Mouse (Mus musculus): ENCODE results near the gene Cadps. TPM values are rescaled to one million over a fixed set of nuclear protein-coding genes. Genes with fewer than 3 reads are reported as not detected.

The Cadps gene
- polyA plus RNA-seq, 1 experiment from 2014 or later = not detected

- Histone ChIP-seq H3K4me2 (ENCODE audit: low read depth, low read length) (no peak overlapping the region), H3K4me1 (ENCODE audit: insufficient read depth) (no peaks in the 10 kb centered on the region), H3K27ac (ENCODE audit: low read depth) (no peak overlapping the region), H3K27me3 (ENCODE audit: insufficient read depth, low read length) (peaks cover 22% of the 10 kb centered on the region), H3K36me3 (replicated peaks; ENCODE audit: insufficient read depth, low read length) (no peaks in the 10 kb centered on the region), H3K9me3 (ENCODE audit: low read length) (no peaks in the 10 kb centered on the region), H3K9ac (replicated peaks) (no peak overlapping the region), H3K4me3 (ENCODE audit: low read depth, low read length) (no peak overlapping the region)
- DNase-seq (no peak), ATAC-seq (no peak)
- WGBS (ENCODE audit: insufficient replicate concordance) = 75% methylated on average over 1 of the region's 1 CpGs
- no peak for TF ChIP-seq EP300 (IDR thresholded peaks at IDR 0.05; ENCODE audit: low read depth)
- no peak for TF ChIP-seq CTCF (IDR thresholded peaks at IDR 0.05; ENCODE audit: low read depth)
These were observed 4.4 kb downstream of the Cadps start for GRCm38 (mm10) chr14:12818442-12818841.

GRCm38 (mm10) chr14:12812072-12812471 is 10.8 kb downstream of the Cadps start:
- no peak overlapping the region for H3K27ac ChIP-seq (ENCODE audit: low read depth)
- H3K4me3 ChIP-seq (ENCODE audit: low read depth, low read length) = no peak overlapping the region
- H3K4me1 ChIP-seq (ENCODE audit: insufficient read depth) = no peaks in the 10 kb centered on the region
- 78% methylated on average over 3 of the region's 3 CpGs for WGBS (ENCODE audit: insufficient replicate concordance)
- H3K9ac ChIP-seq (replicated peaks) = no peak overlapping the region
- no peak for DNase-seq
- H3K4me2 ChIP-seq (ENCODE audit: low read depth, low read length) = no peak overlapping the region
- no peak for TF ChIP-seq EP300 (IDR thresholded peaks at IDR 0.05; ENCODE audit: low read depth)
- TF ChIP-seq CTCF (IDR thresholded peaks at IDR 0.05; ENCODE audit: low read depth) = no peak
- no peaks in the 10 kb centered on the region for H3K27me3 ChIP-seq (ENCODE audit: insufficient read depth, low read length)
- no peaks in the 10 kb centered on the region for H3K9me3 ChIP-seq (ENCODE audit: low read length)
- no peaks in the 10 kb centered on the region for H3K36me3 ChIP-seq (replicated peaks; ENCODE audit: insufficient read depth, low read length)
- no peak for ATAC-seq

- no peak overlapping the region for H3K9ac ChIP-seq (replicated peaks)
- WGBS (ENCODE audit: insufficient replicate concordance) = 58% methylated on average over 1 of the region's 1 CpGs
- no peaks in the 10 kb centered on the region for H3K9me3 ChIP-seq (ENCODE audit: low read length)
- no peak overlapping the region for H3K27ac ChIP-seq (ENCODE audit: low read depth)
- no peak overlapping the region for H3K4me2 ChIP-seq (ENCODE audit: low read depth, low read length)
- ATAC-seq (no peak), DNase-seq (no peak)
- no peaks in the 10 kb centered on the region for H3K36me3 ChIP-seq (replicated peaks; ENCODE audit: insufficient read depth, low read length)
- H3K27me3 ChIP-seq (ENCODE audit: insufficient read depth, low read length) = no peaks in the 10 kb centered on the region
- no peaks in the 10 kb centered on the region for H3K4me1 ChIP-seq (ENCODE audit: insufficient read depth)
- H3K4me3 ChIP-seq (ENCODE audit: low read depth, low read length) = no peak overlapping the region
- no peak for TF ChIP-seq EP300 (IDR thresholded peaks at IDR 0.05; ENCODE audit: low read depth)
- no peak for TF ChIP-seq CTCF (IDR thresholded peaks at IDR 0.05; ENCODE audit: low read depth)
These were observed 19.9 kb downstream of the Cadps start for GRCm38 (mm10) chr14:12802995-12803394.

- ATAC-seq (no peak), DNase-seq (no peak)
- Histone ChIP-seq H3K27me3 (ENCODE audit: insufficient read depth, low read length) (no peaks in the 10 kb centered on the region), H3K9ac (replicated peaks) (no peak overlapping the region), H3K9me3 (ENCODE audit: low read length) (no peaks in the 10 kb centered on the region), H3K27ac (ENCODE audit: low read depth) (no peak overlapping the region), H3K4me1 (ENCODE audit: insufficient read depth) (no peaks in the 10 kb centered on the region), H3K4me2 (ENCODE audit: low read depth, low read length) (no peak overlapping the region), H3K4me3 (ENCODE audit: low read depth, low read length) (no peak overlapping the region), H3K36me3 (replicated peaks; ENCODE audit: insufficient read depth, low read length) (no peaks in the 10 kb centered on the region)
- 69% methylated on average over 2 of the region's 2 CpGs for WGBS (ENCODE audit: insufficient replicate concordance)
- TF ChIP-seq CTCF (IDR thresholded peaks at IDR 0.05; ENCODE audit: low read depth) (no peak), EP300 (IDR thresholded peaks at IDR 0.05; ENCODE audit: low read depth) (no peak)
These were observed 21.8 kb downstream of the Cadps start for GRCm38 (mm10) chr14:12801100-12801499.

- no peaks in the 10 kb centered on the region for H3K9me3 ChIP-seq (ENCODE audit: low read length)
- H3K27ac ChIP-seq (ENCODE audit: low read depth) = no peak overlapping the region
- ATAC-seq = no peak
- no peaks in the 10 kb centered on the region for H3K4me1 ChIP-seq (ENCODE audit: insufficient read depth)
- H3K36me3 ChIP-seq (replicated peaks; ENCODE audit: insufficient read depth, low read length) = no peaks in the 10 kb centered on the region
- no peaks in the 10 kb centered on the region for H3K27me3 ChIP-seq (ENCODE audit: insufficient read depth, low read length)
- H3K4me3 ChIP-seq (ENCODE audit: low read depth, low read length) = no peak overlapping the region
- no peak overlapping the region for H3K9ac ChIP-seq (replicated peaks)
- H3K4me2 ChIP-seq (ENCODE audit: low read depth, low read length) = no peak overlapping the region
- no peak for DNase-seq
- TF ChIP-seq CTCF (IDR thresholded peaks at IDR 0.05; ENCODE audit: low read depth) = no peak
- no peak for TF ChIP-seq EP300 (IDR thresholded peaks at IDR 0.05; ENCODE audit: low read depth)
These were observed 24.0 kb downstream of the Cadps start for GRCm38 (mm10) chr14:12798926-12799325.

GRCm38 (mm10) chr14:12784296-12784695 is 38.6 kb downstream of the Cadps start:
- H3K4me3 ChIP-seq (ENCODE audit: low read depth, low read length) = no peak overlapping the region
- TF ChIP-seq EP300 (IDR thresholded peaks at IDR 0.05; ENCODE audit: low read depth) = no peak
- TF ChIP-seq CTCF (IDR thresholded peaks at IDR 0.05; ENCODE audit: low read depth) = no peak
- 50% methylated on average over 1 of the region's 1 CpGs for WGBS (ENCODE audit: insufficient replicate concordance)
- H3K4me2 ChIP-seq (ENCODE audit: low read depth, low read length) = no peak overlapping the region
- H3K27ac ChIP-seq (ENCODE audit: low read depth) = no peak overlapping the region
- no peaks in the 10 kb centered on the region for H3K36me3 ChIP-seq (replicated peaks; ENCODE audit: insufficient read depth, low read length)
- H3K9ac ChIP-seq (replicated peaks) = no peak overlapping the region
- no peaks in the 10 kb centered on the region for H3K9me3 ChIP-seq (ENCODE audit: low read length)
- DNase-seq = no peak
- no peak for ATAC-seq
- H3K27me3 ChIP-seq (ENCODE audit: insufficient read depth, low read length) = no peaks in the 10 kb centered on the region
- H3K4me1 ChIP-seq (ENCODE audit: insufficient read depth) = no peaks in the 10 kb centered on the region

- H3K27ac ChIP-seq (ENCODE audit: low read depth) = no peak overlapping the region
- no peak for ATAC-seq
- H3K9me3 ChIP-seq (ENCODE audit: low read length) = no peaks in the 10 kb centered on the region
- 67% methylated on average over 1 of the region's 1 CpGs for WGBS (ENCODE audit: insufficient replicate concordance)
- no peaks in the 10 kb centered on the region for H3K36me3 ChIP-seq (replicated peaks; ENCODE audit: insufficient read depth, low read length)
- H3K4me1 ChIP-seq (ENCODE audit: insufficient read depth) = no peaks in the 10 kb centered on the region
- no peaks in the 10 kb centered on the region for H3K27me3 ChIP-seq (ENCODE audit: insufficient read depth, low read length)
- no peak overlapping the region for H3K4me3 ChIP-seq (ENCODE audit: low read depth, low read length)
- TF ChIP-seq CTCF (IDR thresholded peaks at IDR 0.05; ENCODE audit: low read depth) = no peak
- no peak for TF ChIP-seq EP300 (IDR thresholded peaks at IDR 0.05; ENCODE audit: low read depth)
- DNase-seq = no peak
- H3K4me2 ChIP-seq (ENCODE audit: low read depth, low read length) = no peak overlapping the region
- no peak overlapping the region for H3K9ac ChIP-seq (replicated peaks)
These were observed 42.9 kb downstream of the Cadps start for GRCm38 (mm10) chr14:12780016-12780415.

Data from liver, postnatal 0 days (tissue).